18 mouse cellular contexts compared by ENCODE assay signal in genomic region chr4:117018327-117018726, GRCm38 (mm10).
"Had no signal": no experiment of that assay in that cellular context is flagged by ENCODE, and none has a peak within 500 bp of the region (broad histone marks: within the 10 kb centered on the region; RNA-seq: fewer than 3 reads in every experiment).

No protein-coding gene starts in this region.

- H3K9me3 ChIP-seq: heart, embryonic 10.5 days; heart, embryonic 12.5 days; hindbrain, embryonic 13.5 days; hindbrain, embryonic 15.5 days; limb, embryonic 10.5 days; limb, embryonic 12.5 days; liver, embryonic 13.5 days had no signal

- DNase-seq: gastrocnemius, postnatal 14 days; gastrocnemius, postnatal 36 days; heart, adult 18-20 months; heart, postnatal 10 days; kidney, adult 11 months; kidney, adult 2 months; kidney, postnatal 10 days; kidney, postnatal 25 days; kidney, postnatal 4 days; liver had no signal

- H3K27ac ChIP-seq: hindbrain, embryonic 13.5 days; hindbrain, postnatal 0 days; limb, embryonic 12.5 days; liver, embryonic 13.5 days had no signal

- H3K27me3 ChIP-seq: heart, embryonic 12.5 days; hindbrain, embryonic 13.5 days; hindbrain, embryonic 15.5 days; limb, embryonic 12.5 days; liver, embryonic 13.5 days had no signal
